Mouse (Mus musculus) naive thymus-derived CD4-positive, alpha-beta T cell, adult 2 months (primary cell): ENCODE results near the gene Gjb3.

ENCODE experiments used
- DNase-seq: peaks from one replicate; pipeline ENCODE4 v3.0.0-alpha.2; 2011; ENCODE audit warnings: low read depth

Gjb3 gene

DNA sequence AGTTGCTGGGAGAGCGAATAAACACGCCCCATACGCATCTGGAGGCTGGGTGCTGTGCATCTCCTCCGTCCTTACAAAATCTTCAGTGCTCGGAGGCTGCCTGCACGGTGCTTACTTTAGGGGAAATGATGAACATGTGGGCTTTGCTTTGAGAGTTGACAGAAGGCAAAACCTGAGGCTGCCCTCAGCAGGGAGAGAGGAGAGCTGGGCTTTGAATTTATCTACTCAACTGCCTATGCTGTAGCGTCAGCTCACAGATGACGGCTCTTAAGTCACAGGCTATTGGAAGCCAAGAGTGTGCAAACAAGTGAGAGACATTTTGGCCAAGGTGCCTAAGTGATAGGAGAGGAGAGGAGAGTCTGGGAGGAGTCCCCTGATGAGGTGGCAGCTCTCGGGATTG lies 51.4 kb downstream of the Gjb3 start:
- DNase-seq: no peak

DNA sequence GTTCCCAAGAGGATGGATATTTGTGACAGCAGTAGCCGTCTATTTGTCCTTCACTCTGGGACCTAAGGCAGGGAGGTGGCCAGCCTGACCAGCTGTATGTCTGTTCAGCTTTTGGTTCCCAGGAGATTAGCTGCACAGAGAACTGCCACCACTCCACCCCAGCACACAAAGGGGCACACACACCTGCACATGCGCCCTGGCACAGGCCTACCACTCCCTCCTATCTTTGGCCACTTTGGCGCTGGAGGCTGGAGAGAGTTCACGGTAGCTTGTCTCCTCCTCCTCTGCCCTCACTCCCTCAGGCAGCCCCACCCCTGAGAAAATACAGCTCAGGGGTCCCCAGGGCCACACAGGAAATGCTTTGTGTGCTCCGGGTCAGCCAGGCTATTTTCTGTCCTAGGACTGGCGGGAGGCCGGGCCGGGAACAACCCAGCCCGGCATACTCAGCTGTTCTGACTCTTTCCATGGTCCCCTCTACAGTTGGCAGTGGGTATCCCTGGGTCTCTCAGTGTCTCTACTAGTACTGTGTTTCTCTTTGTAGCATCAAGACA lies 52.1 kb downstream of the Gjb3 start:
- DNase-seq: no peak
